Mouse (Mus musculus) hindbrain, embryonic 11.5 days (tissue): ENCODE results near the gene Scarb2. TPM values are rescaled to one million over a fixed set of nuclear protein-coding genes. Genes with fewer than 3 reads are reported as not detected.

Experiments used
- ATAC-seq: fragments of 200-750 bp; cut with Nextera tagmentation; 2 replicates; pipeline ENCODE4 v1.8.0; 2017; ENCODE audit warnings: mild to moderate bottlenecking, moderate TSS enrichment, moderate library complexity; ENCODE audit not compliant: low FRiP score
- DNase-seq: peaks from one replicate; pipeline ENCODE4 v3.0.0-alpha.2; 2015; ENCODE audit warnings: low spot score
- H3K27ac ChIP-seq: fragments of 300-500 bp; sonication (generic); 2 replicates; pipeline ENCODE4 v1.5.1; 2014; ENCODE audit warnings: mild to moderate bottlenecking, low read depth, low read length
- H3K27me3 ChIP-seq: fragments of 300-500 bp; sonication (generic); 2 replicates; pipeline ENCODE4 v1.6.1; 2014; ENCODE audit warnings: mild to moderate bottlenecking, low read length, moderate library complexity, mixed read lengths; ENCODE audit not compliant: control insufficient read depth, insufficient read depth
- H3K36me3 ChIP-seq: fragments of 300-500 bp; sonication (generic); 2 replicates; pipeline ENCODE4 v1.6.1; 2014; ENCODE audit warnings: mild to moderate bottlenecking, low read length, moderate library complexity, mixed read lengths; ENCODE audit not compliant: control insufficient read depth, insufficient read depth
- H3K4me1 ChIP-seq: fragments of 300-500 bp; sonication (generic); replicated peaks from 2 replicates; pipeline ENCODE4 v1.6.1; 2014; ENCODE audit warnings: low read length, mixed read lengths; ENCODE audit not compliant: control insufficient read depth, insufficient read depth
- H3K4me2 ChIP-seq: fragments of 300-500 bp; sonication (generic); replicated peaks from 2 replicates; pipeline ENCODE4 v1.6.1; 2014; ENCODE audit warnings: mild to moderate bottlenecking, low read depth, low read length
- H3K4me3 ChIP-seq: fragments of 300-500 bp; sonication (generic); 2 replicates; pipeline ENCODE4 v1.5.1; 2014; ENCODE audit warnings: low read depth, low read length
- H3K9ac ChIP-seq: fragments of 300-500 bp; sonication (generic); 2 replicates; pipeline ENCODE4 v1.6.1; 2014; ENCODE audit warnings: low read depth, low read length
- H3K9me3 ChIP-seq: fragments of 300-500 bp; sonication (generic); 2 replicates; pipeline ENCODE4 v1.6.1; 2016; ENCODE audit warnings: low read length; ENCODE audit not compliant: control insufficient read depth
- WGBS: fragments of 180-500 bp; shearing (Covaris S2); extraction: QIAGEN DNeasy Blood & Tissue Kit; methylation state at CpG from one replicate; pipeline ENCODE4 v1.1.7; 2014; 5-methylcytosine and 5-hydroxymethylcytosine counted together
- polyA plus RNA-seq: library from polyadenylated mRNA; unstranded; fragments of >200 nt; fragmentation: Nextera tagmentation; extraction: Ambion mirVana; gene quantifications from 2 replicates; pipeline ENCODE4 v1.2.1, GENCODE M21; 2014

Gene Scarb2
- polyA plus RNA-seq, 1 experiment from 2014 or later = 11.7 TPM

GRCm38 (mm10) chr5:92413271-92413981 is 93.2 kb downstream of the Scarb2 start:
- WGBS = 83% methylated on average over 11 of the region's 11 CpGs
- DNase-seq (no peak), ATAC-seq (no peak)

GRCm38 (mm10) chr5:92411461-92412140 is 95.0 kb downstream of the Scarb2 start:
- WGBS = 80% methylated on average over 7 of the region's 7 CpGs
- Histone ChIP-seq H3K4me3 (no peak overlapping the region), H3K9me3 (no peaks in the 10 kb centered on the region), H3K4me1 (no peaks in the 10 kb centered on the region), H3K4me2 (no peak overlapping the region), H3K27me3 (no peaks in the 10 kb centered on the region), H3K9ac (no peak overlapping the region), H3K36me3 (peaks cover under 1% of the 10 kb centered on the region; the same call in 1 of the 2 replicates), H3K27ac (no peak overlapping the region)
- no peak for DNase-seq
- no peak for ATAC-seq

More at GRCm38 (mm10) chr5:92413271-92413981, 93.2 kb downstream of the Scarb2 start:
- Histone ChIP-seq H3K9ac (no peak overlapping the region), H3K4me3 (no peak overlapping the region), H3K9me3 (no peaks in the 10 kb centered on the region), H3K36me3 (peaks cover 9% of the 10 kb centered on the region; the same call in 1 of the 2 replicates), H3K27ac (no peak overlapping the region), H3K4me1 (no peaks in the 10 kb centered on the region), H3K4me2 (no peak overlapping the region), H3K27me3 (no peaks in the 10 kb centered on the region)

GRCm38 (mm10) chr5:92410486-92410885 is 96.1 kb downstream of the Scarb2 start:
- Histone ChIP-seq H3K4me3 (no peak overlapping the region), H3K27me3 (no peaks in the 10 kb centered on the region), H3K9me3 (no peaks in the 10 kb centered on the region), H3K4me1 (no peaks in the 10 kb centered on the region), H3K9ac (no peak overlapping the region), H3K27ac (no peak overlapping the region), H3K4me2 (no peak overlapping the region), H3K36me3 (no peaks in the 10 kb centered on the region)
- WGBS = 91% methylated on average over 5 of the region's 5 CpGs
- ATAC-seq (no peak), DNase-seq (no peak)

GRCm38 (mm10) chr5:92409361-92410155 is 97.1 kb downstream of the Scarb2 start:
- no peak overlapping the region for H3K4me2 ChIP-seq
- DNase-seq = no peak

GRCm38 (mm10) chr5:92404400-92404678 is 102.3 kb downstream of the Scarb2 start:
- H3K4me1 ChIP-seq = no peaks in the 10 kb centered on the region
- no peak overlapping the region for H3K9ac ChIP-seq
- 33% methylated on average over 2 of the region's 2 CpGs for WGBS
- H3K4me2 ChIP-seq = no peak overlapping the region
- H3K9me3 ChIP-seq = no peaks in the 10 kb centered on the region
- ATAC-seq (no peak), DNase-seq (no peak)
- no peaks in the 10 kb centered on the region for H3K36me3 ChIP-seq
- H3K4me3 ChIP-seq = no peak overlapping the region
- no peaks in the 10 kb centered on the region for H3K27me3 ChIP-seq
- H3K27ac ChIP-seq = no peak overlapping the region

More at GRCm38 (mm10) chr5:92409361-92410155, 97.1 kb downstream of the Scarb2 start:
- H3K9ac ChIP-seq = no peak overlapping the region
- no peak for ATAC-seq
- no peaks in the 10 kb centered on the region for H3K36me3 ChIP-seq
- no peak overlapping the region for H3K4me3 ChIP-seq
- no peaks in the 10 kb centered on the region for H3K4me1 ChIP-seq
- H3K27ac ChIP-seq = no peak overlapping the region
- H3K9me3 ChIP-seq = no peaks in the 10 kb centered on the region
- no peaks in the 10 kb centered on the region for H3K27me3 ChIP-seq
- 86% methylated on average over 9 of the region's 9 CpGs for WGBS

DNA sequence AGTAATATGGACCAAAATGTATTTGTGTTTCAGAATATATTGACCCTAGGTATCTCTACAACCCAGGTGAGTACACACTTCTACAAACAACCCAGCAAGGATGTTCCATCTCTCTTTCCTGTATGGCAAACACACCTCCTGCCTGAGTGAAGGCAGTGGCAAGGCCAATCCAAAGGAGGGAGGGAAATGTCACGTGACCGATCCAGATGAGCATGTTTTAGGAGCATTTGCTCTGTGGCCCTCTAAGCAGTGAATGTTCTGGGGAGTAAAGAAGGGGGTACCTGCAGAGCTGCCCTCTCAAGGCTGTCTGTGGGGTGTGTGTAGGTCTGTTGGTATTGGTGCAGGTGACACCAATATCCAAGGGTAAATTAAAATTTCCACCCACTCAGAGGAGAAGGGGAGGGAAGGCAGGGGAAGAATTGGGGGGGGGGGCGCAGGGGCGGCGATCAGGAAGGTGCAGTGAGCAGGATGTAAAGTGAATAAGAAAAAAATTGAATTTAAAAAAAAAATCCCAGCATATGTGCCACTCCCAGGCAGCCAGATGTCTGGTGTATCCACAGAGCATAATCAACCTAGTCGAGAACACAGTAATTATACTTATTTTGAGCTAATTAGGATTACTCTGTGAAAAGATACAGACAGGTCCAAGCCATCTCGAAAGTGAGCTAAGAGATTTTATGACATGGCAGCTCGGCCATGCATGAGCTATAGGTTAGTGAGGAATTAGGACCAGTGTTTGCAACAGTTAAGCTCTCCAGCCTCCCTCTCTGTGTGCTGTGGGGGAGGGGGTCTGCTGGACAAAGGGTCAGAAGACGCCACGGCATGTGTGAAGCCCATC is 102.9 kb downstream of the Scarb2 start:
- DNase-seq (peak; percentile 59), ATAC-seq (peak; percentile 53; the same call in 1 of the 2 replicates)
- no peaks in the 10 kb centered on the region for H3K9me3 ChIP-seq
- H3K27ac ChIP-seq = no peak overlapping the region
- H3K9ac ChIP-seq = no peak overlapping the region
- H3K4me3 ChIP-seq = no peak overlapping the region
- 52% methylated on average over 9 of the region's 10 CpGs for WGBS
- H3K4me1 ChIP-seq = no peaks in the 10 kb centered on the region
- no peak overlapping the region for H3K4me2 ChIP-seq
- H3K27me3 ChIP-seq = no peaks in the 10 kb centered on the region
- H3K36me3 ChIP-seq = no peaks in the 10 kb centered on the region

GRCm38 (mm10) chr5:92402816-92403215 is 103.8 kb downstream of the Scarb2 start:
- H3K4me3 ChIP-seq = no peak overlapping the region
- H3K9me3 ChIP-seq = no peaks in the 10 kb centered on the region
- DNase-seq (no peak), ATAC-seq (no peak)
- 75% methylated on average over 9 of the region's 9 CpGs for WGBS
- H3K9ac ChIP-seq = no peak overlapping the region
- no peak overlapping the region for H3K4me2 ChIP-seq
- no peaks in the 10 kb centered on the region for H3K27me3 ChIP-seq
- no peaks in the 10 kb centered on the region for H3K36me3 ChIP-seq
- H3K4me1 ChIP-seq = no peaks in the 10 kb centered on the region
- H3K27ac ChIP-seq = no peak overlapping the region

DNA sequence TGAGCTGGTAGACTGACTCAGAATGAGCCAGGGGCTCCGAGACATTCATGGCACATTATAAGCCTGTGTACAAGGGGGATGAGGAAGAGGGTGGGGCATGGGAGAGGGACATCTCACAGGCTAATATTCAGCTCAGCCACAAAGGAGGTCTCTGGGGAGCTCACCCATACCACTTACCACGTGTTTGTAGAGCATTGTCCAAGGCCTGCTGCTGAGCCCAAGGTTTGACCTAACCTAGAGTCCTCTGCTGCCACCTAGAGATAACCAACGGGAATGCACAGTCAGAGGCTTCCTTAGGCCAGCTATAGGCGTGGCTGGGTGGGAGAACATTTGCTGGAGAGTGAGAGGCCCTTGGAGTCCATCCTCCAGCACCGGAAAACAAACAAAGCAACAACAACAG is 108.5 kb downstream of the Scarb2 start:
- no peaks in the 10 kb centered on the region for H3K4me1 ChIP-seq
- H3K27me3 ChIP-seq = peaks cover 4% of the 10 kb centered on the region; the same call in 1 of the 2 replicates
- H3K36me3 ChIP-seq = no peaks in the 10 kb centered on the region
- 26% methylated on average over 5 of the region's 5 CpGs for WGBS
- DNase-seq (peak; percentile 89), ATAC-seq (peak; percentile 87)
- H3K4me3 ChIP-seq = no peak overlapping the region
- no peaks in the 10 kb centered on the region for H3K9me3 ChIP-seq
- no peak overlapping the region for H3K9ac ChIP-seq
- no peak overlapping the region for H3K4me2 ChIP-seq
- H3K27ac ChIP-seq = no peak overlapping the region
